Mouse (Mus musculus): ENCODE results near the gene Hcn2. TPM values are rescaled to one million over a fixed set of nuclear protein-coding genes. Genes with fewer than 3 reads are reported as not detected.

The Hcn2 gene
- total and polyA plus RNA-seq, 3 experiments, result 0.21 to 2.2 (median 0.44) TPM

DNA sequence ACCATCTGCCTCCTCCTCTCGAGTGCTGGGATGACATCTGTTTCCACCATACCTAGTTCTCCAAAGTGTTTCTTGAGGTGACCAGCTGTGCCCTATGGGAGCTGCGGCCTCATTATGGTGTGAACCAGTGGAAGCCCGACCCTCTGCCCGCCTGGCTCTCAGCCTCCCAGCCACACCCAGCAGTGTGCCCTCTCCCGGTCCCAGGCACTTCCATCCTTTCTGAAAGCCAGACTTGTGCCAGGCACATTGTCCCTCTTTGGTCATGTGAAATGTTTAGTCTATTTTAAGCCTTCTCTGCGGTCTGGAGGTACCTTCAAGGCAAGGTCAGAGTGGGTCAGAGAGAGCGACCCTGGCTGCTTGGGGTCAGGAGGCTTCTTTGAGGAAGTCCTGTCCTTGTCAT, 7.3 kb downstream of the Hcn2 start:
- no peaks in the 10 kb centered on the region for H3K36me3 ChIP-seq (replicated peaks in 1 of 2; ENCODE audit: control insufficient read depth in 1 of 2, insufficient read depth in 1 of 2, low read length in 1 of 2)
- no peak overlapping the region for H3K9ac ChIP-seq (ENCODE audit: insufficient read depth, low read depth)
- H3K9me3 ChIP-seq (replicated peaks; ENCODE audit: low read length), result peaks cover 4% of the 10 kb centered on the region
- no peak for DNase-seq (ENCODE audit: extremely low read depth)
- TF ChIP-seq ZC3H11A (IDR thresholded peaks at IDR 0.05; ENCODE audit: low read depth, low read length) (no peak), USF2 (conservative IDR thresholded peaks at IDR 0.05; ENCODE audit: low read depth, low read length) (no peak), BHLHE40 (IDR thresholded peaks at IDR 0.05; ENCODE audit: low read depth, low read length) (no peak), SMC3 (IDR thresholded peaks at IDR 0.05; ENCODE audit: low read depth, low read length) (no peak), EP300 (IDR thresholded peaks at IDR 0.05; ENCODE audit: low read length) (no peak), JUND (conservative IDR thresholded peaks at IDR 0.05; ENCODE audit: low read depth, low read length) (no peak), TCF12 (IDR thresholded peaks at IDR 0.05; ENCODE audit: low read depth, low read length) (no peak), TBP (conservative IDR thresholded peaks at IDR 0.05; ENCODE audit: low read depth, low read length) (no peak), RAD21 (IDR thresholded peaks at IDR 0.05; ENCODE audit: low read depth, low read length) (no peak), SIN3A (IDR thresholded peaks at IDR 0.05; ENCODE audit: low read length) (no peak), MAZ (IDR thresholded peaks at IDR 0.05; ENCODE audit: low read depth, low read length) (no peak), MEF2A (IDR thresholded peaks at IDR 0.05; ENCODE audit: borderline replicate concordance, low read depth, low read length) (no peak), CTCF (conservative IDR thresholded peaks at IDR 0.05 in 1 of 2, IDR thresholded peaks at IDR 0.05 in 1 of 2; ENCODE audit: low read depth in 2 of 2, low read length in 2 of 2) (no peak), CHD1 (IDR thresholded peaks at IDR 0.05; ENCODE audit: low read depth, low read length) (no peak), ZKSCAN1 (IDR thresholded peaks at IDR 0.05; ENCODE audit: borderline replicate concordance, low read depth, low read length) (no peak), MAFK (IDR thresholded peaks at IDR 0.05; ENCODE audit: insufficient replicate concordance, low read length) (no peak), HCFC1 (IDR thresholded peaks at IDR 0.05; ENCODE audit: low read depth, low read length) (no peak), MXI1 (IDR thresholded peaks at IDR 0.05; ENCODE audit: low read depth, low read length) (no peak)
- H3K79me2 ChIP-seq (replicated peaks; ENCODE audit: control insufficient read depth, extremely low read depth, insufficient read depth, poor library complexity, severe bottlenecking), result no peaks in the 10 kb centered on the region
- no peak overlapping the region for H3K4me3 ChIP-seq (replicated peaks in 1 of 3; ENCODE audit: low read depth in 2 of 3, low read length in 2 of 3, poor library complexity in 1 of 3)
- peaks cover 65% of the 10 kb centered on the region for H3K27me3 ChIP-seq (replicated peaks)
- no peak overlapping the region for H3K27ac ChIP-seq (ENCODE audit: insufficient read depth, low read depth)
- in situ Hi-C loops (cut with MboI; ENCODE audit: low pct_ligation_motif_present, low pct_unique_long_range_greater_than_20kb, low sequenced_read_pairs) (no loop called here), dilution Hi-C loops (cut with MboI; ENCODE audit: extremely low pct_ligation_motif_present, extremely low pct_unique_long_range_greater_than_20kb, low sequenced_read_pairs) (no loop called here)
- peaks cover 5 to 19% of the 10 kb centered on the region in 2 experiments for H3K4me1 ChIP-seq (ENCODE audit: control insufficient read depth in 1 of 2, insufficient read depth in 2 of 2)
- no peak overlapping the region for H3K4me2 ChIP-seq (ENCODE audit: insufficient read depth, low read depth, poor library complexity, severe bottlenecking)

- no peaks in the 10 kb centered on the region for H3K79me2 ChIP-seq (replicated peaks; ENCODE audit: control insufficient read depth, extremely low read depth, insufficient read depth, poor library complexity, severe bottlenecking)
- H3K27ac ChIP-seq (ENCODE audit: insufficient read depth, low read depth), result no peak overlapping the region
- no peak overlapping the region for H3K9ac ChIP-seq (ENCODE audit: insufficient read depth, low read depth)
- H3K4me2 ChIP-seq (ENCODE audit: insufficient read depth, low read depth, poor library complexity, severe bottlenecking), result no peak overlapping the region
- dilution Hi-C loops (cut with MboI; ENCODE audit: extremely low pct_ligation_motif_present, extremely low pct_unique_long_range_greater_than_20kb, low sequenced_read_pairs), result no loop called here
- H3K9me3 ChIP-seq (replicated peaks; ENCODE audit: low read length), result peaks cover 4% of the 10 kb centered on the region
- peaks cover 41% of the 10 kb centered on the region for H3K27me3 ChIP-seq (replicated peaks)
- DNase-seq (ENCODE audit: extremely low read depth), result peak; percentile 54
- in situ Hi-C loops (cut with MboI; ENCODE audit: low pct_ligation_motif_present, low pct_unique_long_range_greater_than_20kb, low sequenced_read_pairs), result no loop called here
- H3K36me3 ChIP-seq (replicated peaks in 1 of 2; ENCODE audit: control insufficient read depth in 1 of 2, insufficient read depth in 1 of 2, low read length in 1 of 2), result no peaks in the 10 kb centered on the region
- no peak overlapping the region for H3K4me3 ChIP-seq (replicated peaks in 1 of 3; ENCODE audit: low read depth in 2 of 3, low read length in 2 of 3, poor library complexity in 1 of 3)
- H3K4me1 ChIP-seq (ENCODE audit: control insufficient read depth in 1 of 2, insufficient read depth in 2 of 2), result peaks cover 7 to 19% of the 10 kb centered on the region in 2 experiments
- TF ChIP-seq MYC (IDR thresholded peaks at IDR 0.05; ENCODE audit: low read depth, low read length), result 0 out of 2 replicates have a peak, but pooled peaks have one; percentile 38
- peak; percentile 30; the same call in 1 of the 2 replicates for TF ChIP-seq MAX (IDR thresholded peaks at IDR 0.05; ENCODE audit: low read length)
- no peak for TF ChIP-seq TBP (conservative IDR thresholded peaks at IDR 0.05; ENCODE audit: low read depth, low read length)
- no peak for TF ChIP-seq RCOR1 (conservative IDR thresholded peaks at IDR 0.05; ENCODE audit: low read depth, low read length)
- TF ChIP-seq IRF4 (IDR thresholded peaks at IDR 0.05; ENCODE audit: low read depth, low read length), result 0 out of 2 replicates have a peak, but pooled peaks have one; percentile 8
- no peak for TF ChIP-seq SIN3A (IDR thresholded peaks at IDR 0.05; ENCODE audit: low read length)
- TF ChIP-seq JUND (conservative IDR thresholded peaks at IDR 0.05; ENCODE audit: low read depth, low read length), result no peak
- no peak for TF ChIP-seq BHLHE40 (IDR thresholded peaks at IDR 0.05; ENCODE audit: low read depth, low read length)
- TF ChIP-seq MAZ (IDR thresholded peaks at IDR 0.05; ENCODE audit: low read depth, low read length), result no peak
- peak; percentile 48 to 86 for TF ChIP-seq CTCF (conservative IDR thresholded peaks at IDR 0.05 in 1 of 2, IDR thresholded peaks at IDR 0.05 in 1 of 2; ENCODE audit: low read depth in 2 of 2, low read length in 2 of 2)
- no peak for TF ChIP-seq MEF2A (IDR thresholded peaks at IDR 0.05; ENCODE audit: borderline replicate concordance, low read depth, low read length)
- TF ChIP-seq JUN (IDR thresholded peaks at IDR 0.05; ENCODE audit: insufficient read depth, low read depth, low read length), result no peak
- no peak for TF ChIP-seq USF1 (IDR thresholded peaks at IDR 0.05; ENCODE audit: low read depth, low read length)
- no peak for TF ChIP-seq MXI1 (IDR thresholded peaks at IDR 0.05; ENCODE audit: low read depth, low read length)
- no peak for TF ChIP-seq TCF12 (IDR thresholded peaks at IDR 0.05; ENCODE audit: low read depth, low read length)
- no peak for TF ChIP-seq NRF1 (IDR thresholded peaks at IDR 0.05; ENCODE audit: low read depth, low read length)
- no peak for TF ChIP-seq ZMIZ1 (IDR thresholded peaks at IDR 0.05; ENCODE audit: low read depth, low read length)
- TF ChIP-seq RAD21 (IDR thresholded peaks at IDR 0.05; ENCODE audit: low read depth, low read length), result peak; percentile 41
- TF ChIP-seq SMC3 (IDR thresholded peaks at IDR 0.05; ENCODE audit: low read depth, low read length), result peak; percentile 80
- TF ChIP-seq NELFE (IDR thresholded peaks at IDR 0.05; ENCODE audit: low read depth, low read length), result no peak
- TF ChIP-seq POLR2A (IDR thresholded peaks at IDR 0.05; ENCODE audit: low read depth, low read length), result no peak
- TF ChIP-seq GABPA (IDR thresholded peaks at IDR 0.05; ENCODE audit: insufficient replicate concordance, low read depth, low read length), result no peak
- no peak for TF ChIP-seq CHD1 (IDR thresholded peaks at IDR 0.05; ENCODE audit: low read depth, low read length)
- no peak for TF ChIP-seq E2F4 (IDR thresholded peaks at IDR 0.05; ENCODE audit: insufficient replicate concordance, low read depth, low read length)
- TF ChIP-seq ELF1 (IDR thresholded peaks at IDR 0.05; ENCODE audit: low read depth, low read length), result no peak
- no peak for TF ChIP-seq EP300 (IDR thresholded peaks at IDR 0.05; ENCODE audit: low read length)
Measured at GRCm38 (mm10) chr10:79726090-79726489, 9.7 kb downstream of the Hcn2 start.

All from CH12.LX (cell line).